Mouse (Mus musculus) liver, embryonic 12.5 days (tissue): ENCODE data around the gene Hba-x. TPM values are rescaled to one million over a fixed set of nuclear protein-coding genes. Genes with fewer than 3 reads are reported as not detected.

Experiments
- ATAC-seq: fragments of 200-750 bp; cut with Nextera tagmentation; 2 replicates; pipeline ENCODE4 v1.8.0; 2017; ENCODE audit warnings: moderate number of reproducible peaks, mild to moderate bottlenecking, moderate library complexity
- H3K27ac ChIP-seq: fragments of 300-500 bp; sonication (generic); 2 replicates; pipeline ENCODE4 v1.5.1; 2016; ENCODE audit warnings: mild to moderate bottlenecking
- H3K27me3 ChIP-seq: fragments of 300-500 bp; sonication (generic); replicated peaks from 2 replicates; pipeline ENCODE4 v1.6.1; 2016; ENCODE audit warnings: mild to moderate bottlenecking, moderate library complexity
- H3K36me3 ChIP-seq: fragments of 300-500 bp; sonication (generic); 2 replicates; pipeline ENCODE4 v1.6.1; 2016; ENCODE audit warnings: mild to moderate bottlenecking, moderate library complexity
- H3K4me1 ChIP-seq: fragments of 300-500 bp; sonication (generic); 2 replicates; pipeline ENCODE4 v1.6.1; 2016
- H3K4me2 ChIP-seq: fragments of 300-500 bp; sonication (generic); 2 replicates; pipeline ENCODE4 v1.6.1; 2016; ENCODE audit warnings: mild to moderate bottlenecking, moderate library complexity
- H3K4me3 ChIP-seq: fragments of 300-500 bp; sonication (generic); 2 replicates; pipeline ENCODE4 v1.5.1; 2016; ENCODE audit warnings: mild to moderate bottlenecking, moderate library complexity
- H3K9ac ChIP-seq: fragments of 300-500 bp; sonication (generic); 2 replicates; pipeline ENCODE4 v1.6.1; 2016; ENCODE audit warnings: mild to moderate bottlenecking, moderate library complexity
- H3K9me3 ChIP-seq: fragments of 300-500 bp; sonication (generic); replicated peaks from 2 replicates; pipeline ENCODE4 v1.6.1; 2016; ENCODE audit warnings: mild to moderate bottlenecking, moderate library complexity
- WGBS: fragments of 180-500 bp; shearing (Covaris S2); methylation state at CpG from one replicate; pipeline ENCODE4 v1.1.7; 2016; ENCODE audit not compliant: insufficient replicate concordance; 5-methylcytosine and 5-hydroxymethylcytosine counted together
- polyA plus RNA-seq: library from polyadenylated mRNA; unstranded; fragments of >200 nt; fragmentation: Nextera tagmentation; extraction: Ambion mirVana; gene quantifications from 2 replicates; pipeline ENCODE4 v1.2.1, GENCODE M21; 2016

Gene Hba-x
- 1,859 and 1,982 TPM in 2 replicates for polyA plus RNA-seq

- Histone ChIP-seq H3K4me3 (no peak within 1 kb of the TSS), H3K9ac (peak within 1 kb of the TSS; percentile 55), H3K27ac (peak within 1 kb of the TSS; percentile 99), H3K27me3 (peaks cover 59% of the 10 kb centered on the region), H3K9me3 (no peaks in the 10 kb centered on the region), H3K4me2 (0 out of 2 replicates have a peak within 1 kb of the TSS, but pooled peaks have one; percentile 2), H3K4me1 (peaks cover 82% of the 10 kb centered on the region), H3K36me3 (no peaks in the 10 kb centered on the region)
- ATAC-seq = peak; percentile 41
- 50% methylated on average over 3 of the region's 3 CpGs for WGBS
Measured at GRCm38 (mm10) chr11:32276347-32276746, at the start of gene Hba-x. Gene Hba-x (plus strand): TSS chr11:32276400.

- Histone ChIP-seq H3K4me1 (peaks cover 50% of the 10 kb centered on the region), H3K9ac (peak overlapping the region; percentile 90), H3K36me3 (peaks cover 43% of the 10 kb centered on the region), H3K27me3 (peaks cover 34% of the 10 kb centered on the region), H3K9me3 (no peaks in the 10 kb centered on the region), H3K4me2 (peak overlapping the region; percentile 91), H3K27ac (peak overlapping the region; percentile 85), H3K4me3 (peak overlapping the region; percentile 83)
- 39% methylated on average over 1 of the region's 1 CpGs for WGBS
- no peak for ATAC-seq
Measured at GRCm38 (mm10) chr11:32227041-32227440, 49.2 kb upstream of the Hba-x start.

- H3K36me3 ChIP-seq = peaks cover 49% of the 10 kb centered on the region
- WGBS = 88% methylated on average over 9 of the region's 9 CpGs
- no peak for ATAC-seq
- no peaks in the 10 kb centered on the region for H3K9me3 ChIP-seq
- peaks cover 28% of the 10 kb centered on the region for H3K27me3 ChIP-seq
- H3K4me2 ChIP-seq = peak overlapping the region; percentile 91
- peak overlapping the region; percentile 90 for H3K9ac ChIP-seq
- H3K4me3 ChIP-seq = peak overlapping the region; percentile 83
- peaks cover 45% of the 10 kb centered on the region for H3K4me1 ChIP-seq
- H3K27ac ChIP-seq = no peak overlapping the region
Measured at GRCm38 (mm10) chr11:32227555-32227954, 48.6 kb upstream of the Hba-x start.

GRCm38 (mm10) chr11:32228292-32228845 is 47.8 kb upstream of the Hba-x start:
- 84% methylated on average over 3 of the region's 3 CpGs for WGBS
- H3K9me3 ChIP-seq = no peaks in the 10 kb centered on the region
- peaks cover 57% of the 10 kb centered on the region for H3K36me3 ChIP-seq
- peaks cover 38% of the 10 kb centered on the region for H3K4me1 ChIP-seq
- peaks cover 20% of the 10 kb centered on the region for H3K27me3 ChIP-seq
- peak overlapping the region; percentile 52 for H3K27ac ChIP-seq
- H3K4me2 ChIP-seq = 0 out of 2 replicates have a peak overlapping the region, but pooled peaks have one; percentile 91
- no peak overlapping the region for H3K4me3 ChIP-seq
- H3K9ac ChIP-seq = no peak overlapping the region
- ATAC-seq = no peak

GRCm38 (mm10) chr11:32230220-32230619 is 46.0 kb upstream of the Hba-x start:
- H3K36me3 ChIP-seq = peaks cover 75% of the 10 kb centered on the region
- H3K9me3 ChIP-seq = no peaks in the 10 kb centered on the region
- H3K4me1 ChIP-seq = peaks cover 28% of the 10 kb centered on the region
- H3K4me3 ChIP-seq = no peak overlapping the region
- no peak overlapping the region for H3K9ac ChIP-seq
- peaks cover 2% of the 10 kb centered on the region; the same call in 1 of the 2 replicates for H3K27me3 ChIP-seq
- H3K27ac ChIP-seq = peak overlapping the region; percentile 13; the same call in 1 of the 2 replicates
- H3K4me2 ChIP-seq = no peak overlapping the region
- 84% methylated on average over 4 of the region's 4 CpGs for WGBS
- ATAC-seq = no peak

GRCm38 (mm10) chr11:32231125-32231524 is 45.1 kb upstream of the Hba-x start:
- Histone ChIP-seq H3K4me1 (peaks cover 19% of the 10 kb centered on the region), H3K27ac (0 out of 2 replicates have a peak overlapping the region, but pooled peaks have one; percentile 13)
- WGBS = 78% methylated on average over 2 of the region's 2 CpGs

GRCm38 (mm10) chr11:32232848-32233247 is 43.4 kb upstream of the Hba-x start:
- Histone ChIP-seq H3K4me3 (no peak overlapping the region), H3K9me3 (no peaks in the 10 kb centered on the region), H3K27ac (no peak overlapping the region), H3K27me3 (no peaks in the 10 kb centered on the region), H3K9ac (no peak overlapping the region), H3K4me1 (peaks cover 14% of the 10 kb centered on the region), H3K4me2 (no peak overlapping the region), H3K36me3 (peaks cover 100% of the 10 kb centered on the region)
- ATAC-seq = no peak
- 92% methylated on average over 10 of the region's 10 CpGs for WGBS

More at GRCm38 (mm10) chr11:32231125-32231524, 45.1 kb upstream of the Hba-x start:
- Histone ChIP-seq H3K9ac (no peak overlapping the region), H3K27me3 (no peaks in the 10 kb centered on the region), H3K4me3 (no peak overlapping the region), H3K9me3 (no peaks in the 10 kb centered on the region), H3K4me2 (no peak overlapping the region), H3K36me3 (peaks cover 84% of the 10 kb centered on the region)
- ATAC-seq = no peak

GRCm38 (mm10) chr11:32233895-32234294 is 42.3 kb upstream of the Hba-x start:
- 93% methylated on average over 3 of the region's 3 CpGs for WGBS
- no peak for ATAC-seq
- Histone ChIP-seq H3K9me3 (no peaks in the 10 kb centered on the region), H3K27ac (peak overlapping the region; percentile 11; the same call in 1 of the 2 replicates), H3K9ac (no peak overlapping the region), H3K27me3 (no peaks in the 10 kb centered on the region), H3K4me2 (no peak overlapping the region), H3K36me3 (peaks cover 99% of the 10 kb centered on the region), H3K4me3 (no peak overlapping the region), H3K4me1 (peaks cover 18% of the 10 kb centered on the region)

GRCm38 (mm10) chr11:32234816-32235485 is 41.2 kb upstream of the Hba-x start:
- Histone ChIP-seq H3K27ac (peak overlapping the region; percentile 99), H3K36me3 (peaks cover 99% of the 10 kb centered on the region)

GRCm38 (mm10) chr11:32235646-32236045 is 40.6 kb upstream of the Hba-x start:
- Histone ChIP-seq H3K9ac (0 out of 2 replicates have a peak overlapping the region, but pooled peaks have one; percentile 23), H3K4me3 (no peak overlapping the region), H3K4me2 (no peak overlapping the region), H3K27me3 (no peaks in the 10 kb centered on the region), H3K4me1 (peaks cover 33% of the 10 kb centered on the region), H3K9me3 (no peaks in the 10 kb centered on the region), H3K27ac (peak overlapping the region; percentile 99), H3K36me3 (peaks cover 99% of the 10 kb centered on the region)
- 73% methylated on average over 3 of the region's 3 CpGs for WGBS
- ATAC-seq = no peak

More at GRCm38 (mm10) chr11:32234816-32235485, 41.2 kb upstream of the Hba-x start:
- Histone ChIP-seq H3K4me3 (no peak overlapping the region), H3K27me3 (no peaks in the 10 kb centered on the region), H3K4me1 (peaks cover 26% of the 10 kb centered on the region), H3K9ac (peak overlapping the region; percentile 22; the same call in 1 of the 2 replicates), H3K4me2 (no peak overlapping the region), H3K9me3 (no peaks in the 10 kb centered on the region)
- ATAC-seq = no peak
- 82% methylated on average over 6 of the region's 6 CpGs for WGBS

- Histone ChIP-seq H3K27ac (peak overlapping the region; percentile 99), H3K4me3 (no peak overlapping the region), H3K4me2 (no peak overlapping the region), H3K36me3 (peaks cover 99% of the 10 kb centered on the region), H3K9ac (peak overlapping the region; percentile 23; the same call in 1 of the 2 replicates), H3K27me3 (no peaks in the 10 kb centered on the region), H3K9me3 (no peaks in the 10 kb centered on the region), H3K4me1 (peaks cover 38% of the 10 kb centered on the region)
- ATAC-seq = no peak
- 82% methylated on average over 2 of the region's 2 CpGs for WGBS
Measured at GRCm38 (mm10) chr11:32236132-32236531, 40.1 kb upstream of the Hba-x start.
